Mouse (Mus musculus): ENCODE data around the gene Olfr675. TPM values are rescaled to one million over a fixed set of nuclear protein-coding genes. Genes with fewer than 3 reads are reported as not detected.
"Not testable (repeated sequence)": the region's sequence is repeated elsewhere in the genome, so short reads cannot be mapped to it uniquely, and the experiment has no call there.

Olfr675 gene
- not detected in 2 replicates for polyA plus RNA-seq (2015; fragmentation: Nextera tagmentation; extraction: Ambion mirVana)

DNA sequence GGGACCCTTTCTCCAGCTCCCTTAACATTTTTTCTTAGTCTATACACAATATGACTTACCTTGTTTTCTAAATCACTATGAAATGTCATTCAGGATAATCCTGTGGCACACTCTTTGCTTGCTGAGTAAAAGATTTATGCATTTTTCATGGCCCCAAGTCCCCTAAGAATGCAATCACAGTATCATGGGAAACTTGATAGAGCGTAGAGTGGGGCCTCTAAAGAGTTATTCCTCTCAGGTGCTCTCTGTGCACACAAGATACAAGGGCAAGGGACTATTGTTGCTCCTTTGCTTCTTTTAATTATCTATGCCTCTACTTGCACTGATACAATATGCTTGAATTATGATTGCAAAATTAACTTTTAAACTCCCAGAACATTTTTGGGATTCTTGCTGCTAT, at the start of gene Olfr675:
TSS of gene Olfr675 (minus strand) at position 101 of the 400 bp plus-strand sequence.
- no peak for ATAC-seq (ENCODE audit: low FRiP score, low read depth)
- H3K4me2 ChIP-seq (replicated peaks): no peak within 1 kb of the TSS
- H3K27me3 ChIP-seq: no peaks in the 10 kb centered on the region
- H3K4me3 ChIP-seq: no peak within 1 kb of the TSS
- no peaks in the 10 kb centered on the region for H3K36me3 ChIP-seq
- no peaks in the 10 kb centered on the region for H3K4me1 ChIP-seq
- WGBS: 74% methylated on average over 1 of the region's 1 CpGs
- H3K9me3 ChIP-seq: no peaks in the 10 kb centered on the region
- no peak within 1 kb of the TSS for H3K27ac ChIP-seq
- H3K9ac ChIP-seq: no peak within 1 kb of the TSS

DNA sequence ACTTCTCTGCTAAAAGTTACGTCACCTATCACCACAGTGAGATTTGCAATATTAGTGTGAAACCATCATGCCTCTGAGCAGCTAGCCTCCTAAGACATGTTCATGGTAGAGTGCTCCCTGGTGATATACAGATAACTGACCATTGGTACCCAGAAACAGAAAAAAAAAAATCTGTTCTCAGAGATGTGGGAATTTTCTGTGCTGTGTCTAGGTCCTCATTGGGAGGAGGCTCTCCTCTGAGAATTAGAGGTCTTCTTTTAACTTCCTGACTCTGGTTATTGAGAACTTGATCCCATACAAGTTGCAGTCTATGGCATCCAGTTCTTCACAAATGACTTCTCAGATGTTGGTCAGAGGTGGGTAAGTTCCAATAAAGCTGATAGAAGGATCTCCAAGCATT, 35.9 kb upstream of the Olfr675 start, which contains the start of gene Olfr678:
TSS of gene Olfr678 (plus strand) at position 301 of the 400 bp plus-strand sequence.
- Histone ChIP-seq H3K4me3 (no peak within 1 kb of the TSS), H3K9me3 (no peaks in the 10 kb centered on the region; the same call in 1 of the 2 replicates), H3K27ac (no peak within 1 kb of the TSS), H3K4me1 (no peaks in the 10 kb centered on the region), H3K36me3 (no peaks in the 10 kb centered on the region), H3K4me2 (replicated peaks) (no peak within 1 kb of the TSS), H3K27me3 (no peaks in the 10 kb centered on the region), H3K9ac (no peak within 1 kb of the TSS)
- 88% methylated on average over 1 of the region's 1 CpGs for WGBS
- no peak for ATAC-seq (ENCODE audit: low FRiP score, low read depth)

DNA sequence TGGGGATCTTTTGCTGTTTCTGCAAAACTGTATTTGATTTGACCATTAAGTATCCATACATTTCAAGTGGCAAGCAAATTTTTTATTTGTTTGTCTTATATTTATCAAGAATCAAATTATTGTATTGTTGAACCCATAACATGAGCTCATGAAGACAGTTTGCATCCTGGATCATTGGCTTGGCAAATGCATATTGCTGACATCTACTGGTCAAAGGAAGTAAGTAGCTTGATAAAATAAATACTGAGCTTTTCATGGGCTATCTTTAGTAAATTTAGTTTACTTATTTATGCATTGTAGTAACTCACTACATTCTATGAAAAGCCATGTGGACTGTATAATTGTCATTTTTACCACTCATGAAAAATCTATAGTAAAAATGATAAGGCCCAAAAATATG, 30.7 kb upstream of the Olfr675 start:
- no peak overlapping the region for H3K27ac ChIP-seq
- H3K9me3 ChIP-seq: no peaks in the 10 kb centered on the region; the same call in 1 of the 2 replicates
- no peak for ATAC-seq (ENCODE audit: low FRiP score, low read depth)
- no peaks in the 10 kb centered on the region for H3K4me1 ChIP-seq
- no peaks in the 10 kb centered on the region for H3K36me3 ChIP-seq
- no peaks in the 10 kb centered on the region for H3K27me3 ChIP-seq
- H3K4me3 ChIP-seq: no peak overlapping the region
- H3K9ac ChIP-seq: no peak overlapping the region
- H3K4me2 ChIP-seq (replicated peaks): no peak overlapping the region

DNA sequence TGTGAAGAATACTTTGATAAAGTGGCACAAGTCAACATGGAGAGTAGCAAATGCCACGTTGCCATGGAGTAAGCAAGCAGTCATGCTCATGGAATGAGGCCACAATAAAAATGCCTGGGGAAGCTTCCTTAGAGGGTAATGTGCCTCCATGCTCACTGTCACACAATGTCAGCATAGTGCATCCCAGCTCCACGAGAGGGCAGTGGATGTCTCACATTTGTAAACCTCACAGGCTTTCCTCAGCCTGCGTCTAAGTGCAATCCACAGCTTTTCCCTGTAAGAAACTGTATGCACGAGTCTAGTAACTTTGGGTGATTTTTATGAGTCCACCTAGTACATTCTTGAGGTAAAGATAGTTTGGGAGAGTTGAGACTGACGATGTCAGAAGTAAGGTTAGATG, 5.6 kb upstream of the Olfr675 start:
- not testable (repeated sequence) for H3K27ac ChIP-seq; H3K4me2 ChIP-seq (replicated peaks); H3K36me3 ChIP-seq; H3K4me3 ChIP-seq; H3K9ac ChIP-seq; H3K9me3 ChIP-seq; ATAC-seq (ENCODE audit: low FRiP score, low read depth); H3K27me3 ChIP-seq; H3K4me1 ChIP-seq
- WGBS: 57% methylated on average over 5 of the region's 5 CpGs

DNA sequence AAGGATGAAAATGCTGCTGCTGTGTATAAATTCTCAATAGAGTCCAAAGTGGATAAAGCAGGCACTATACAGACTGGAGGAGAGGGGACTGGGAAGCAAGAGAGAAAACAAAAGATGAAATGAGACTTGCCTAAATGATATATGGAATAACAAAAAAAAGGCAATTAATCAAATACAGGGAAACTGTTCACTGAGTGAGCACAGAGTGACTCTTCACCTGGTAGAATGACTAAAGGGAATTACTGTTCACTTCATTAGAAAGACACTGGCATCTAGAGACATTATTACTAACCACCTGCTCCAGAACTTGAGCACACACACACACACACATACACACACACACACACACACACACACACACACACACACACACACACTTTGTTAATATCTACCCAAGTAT, 4.1 kb upstream of the Olfr675 start, which contains the start of gene Olfr676:
TSS of gene Olfr676 (plus strand) at position 301 of the 400 bp plus-strand sequence.
- ATAC-seq (ENCODE audit: low FRiP score, low read depth): no peak
- H3K4me1 ChIP-seq: no peaks in the 10 kb centered on the region
- no peak within 1 kb of the TSS for H3K4me2 ChIP-seq (replicated peaks)
- H3K9me3 ChIP-seq: no peaks in the 10 kb centered on the region
- H3K9ac ChIP-seq: no peak within 1 kb of the TSS
- H3K36me3 ChIP-seq: no peaks in the 10 kb centered on the region
- H3K27me3 ChIP-seq: no peaks in the 10 kb centered on the region
- no peak within 1 kb of the TSS for H3K4me3 ChIP-seq
- H3K27ac ChIP-seq: no peak within 1 kb of the TSS

DNA sequence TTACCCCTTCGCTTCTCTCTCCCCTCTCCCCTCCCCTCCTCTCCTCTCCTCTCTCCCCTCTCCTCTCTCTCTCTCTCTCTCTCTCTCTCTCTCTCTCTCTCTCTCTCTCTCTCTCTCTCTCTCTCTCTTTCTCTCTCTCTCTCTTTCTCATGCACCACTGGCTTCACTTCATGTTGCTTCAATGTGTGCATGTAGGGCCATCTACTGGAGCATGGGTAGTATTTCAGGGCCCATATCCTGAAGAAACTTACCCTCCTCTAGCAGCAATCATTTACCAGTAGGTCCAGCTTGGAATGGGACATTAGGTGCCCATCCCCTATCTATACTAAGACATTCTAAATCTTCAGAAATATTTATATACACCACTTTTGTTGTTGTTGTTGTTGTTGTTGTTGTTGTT, 5.7 kb downstream of the Olfr675 start:
- Histone ChIP-seq H3K4me2 (replicated peaks) (no peak overlapping the region), H3K27me3 (no peaks in the 10 kb centered on the region), H3K4me1 (no peaks in the 10 kb centered on the region), H3K4me3 (no peak overlapping the region), H3K9me3 (no peaks in the 10 kb centered on the region), H3K27ac (no peak overlapping the region), H3K9ac (no peak overlapping the region), H3K36me3 (no peaks in the 10 kb centered on the region)
- no peak for ATAC-seq (ENCODE audit: low FRiP score, low read depth)
- WGBS: 67% methylated on average over 1 of the region's 1 CpGs

DNA sequence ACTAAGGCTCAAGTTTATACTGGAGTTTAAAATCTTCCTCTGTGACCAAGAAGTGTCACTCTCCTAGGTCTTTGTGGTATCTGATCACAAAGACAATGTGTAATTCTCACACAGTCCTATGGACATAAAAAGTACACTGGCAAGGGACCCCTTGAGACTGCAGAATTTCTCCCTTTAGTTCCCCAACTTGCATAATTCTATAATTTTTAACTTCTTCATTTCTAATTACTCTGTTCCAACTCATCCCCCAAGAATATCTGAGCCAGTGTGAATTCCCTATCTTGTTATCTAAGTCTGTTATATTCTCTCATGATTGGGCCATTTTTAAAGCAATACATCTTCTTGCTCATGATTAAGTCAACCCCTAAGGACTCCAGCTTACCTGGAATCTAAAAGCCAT, 26.3 kb downstream of the Olfr675 start, which contains the start of gene Olfr672:
TSS of gene Olfr672 (minus strand) at position 101 of the 400 bp plus-strand sequence.
- Histone ChIP-seq H3K9ac (no peak within 1 kb of the TSS), H3K27me3 (no peaks in the 10 kb centered on the region), H3K9me3 (no peaks in the 10 kb centered on the region), H3K4me3 (no peak within 1 kb of the TSS), H3K36me3 (no peaks in the 10 kb centered on the region), H3K27ac (no peak within 1 kb of the TSS), H3K4me2 (replicated peaks) (no peak within 1 kb of the TSS), H3K4me1 (no peaks in the 10 kb centered on the region)
- ATAC-seq (ENCODE audit: low FRiP score, low read depth): no peak

DNA sequence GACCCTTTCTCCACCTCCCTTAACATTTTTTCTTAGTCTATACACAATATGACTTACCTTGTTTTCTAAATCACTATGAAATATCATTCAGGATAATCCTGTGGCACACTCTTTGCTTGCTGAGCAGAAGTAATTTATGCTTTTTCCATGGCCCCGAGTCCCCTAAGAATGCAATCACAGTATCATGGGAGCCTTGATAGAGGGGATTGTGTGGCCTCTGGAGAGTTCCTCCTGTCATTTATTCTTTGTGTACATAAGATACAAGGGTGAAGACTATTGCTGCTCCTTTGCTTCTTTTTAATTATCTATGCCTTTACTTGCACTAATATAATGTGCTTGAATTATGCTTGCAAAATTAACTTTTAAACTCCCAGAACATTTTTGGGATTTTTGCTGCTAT, 49.2 kb downstream of the Olfr675 start, which contains the start of gene Olfr671:
TSS of gene Olfr671 (minus strand) at position 101 of the 400 bp plus-strand sequence.
- WGBS: 82% methylated on average over 1 of the region's 1 CpGs
- H3K4me2 ChIP-seq (replicated peaks): no peak within 1 kb of the TSS
- no peaks in the 10 kb centered on the region for H3K27me3 ChIP-seq
- no peak within 1 kb of the TSS for H3K27ac ChIP-seq
- H3K9ac ChIP-seq: no peak within 1 kb of the TSS
- H3K36me3 ChIP-seq: no peaks in the 10 kb centered on the region
- H3K9me3 ChIP-seq: peaks cover 7% of the 10 kb centered on the region; the same call in 1 of the 2 replicates
- H3K4me3 ChIP-seq: no peak within 1 kb of the TSS
- ATAC-seq (ENCODE audit: low FRiP score, low read depth): no peak
- H3K4me1 ChIP-seq: no peaks in the 10 kb centered on the region

DNA sequence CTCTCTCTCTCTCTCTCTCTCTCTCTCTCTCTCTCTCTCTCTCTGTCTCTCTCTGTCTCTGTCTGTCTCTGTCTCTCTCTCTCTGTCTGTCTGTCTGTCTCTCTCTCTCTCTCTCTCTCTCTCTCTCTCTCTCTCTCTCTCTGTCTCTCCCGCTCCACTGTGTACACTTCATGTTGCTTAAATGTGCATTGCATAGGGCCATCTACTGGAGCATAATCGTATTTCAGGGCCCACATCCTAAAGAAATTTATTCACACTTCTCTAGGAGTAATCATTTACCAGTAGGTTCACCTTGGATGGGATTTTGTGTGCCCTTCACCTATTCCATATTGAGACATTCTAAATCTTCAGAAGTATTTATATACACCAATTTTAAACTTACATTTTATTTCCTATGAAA, 55.8 kb downstream of the Olfr675 start:
- H3K27ac ChIP-seq; H3K27me3 ChIP-seq; H3K9ac ChIP-seq; H3K4me3 ChIP-seq; H3K9me3 ChIP-seq; H3K36me3 ChIP-seq; H3K4me2 ChIP-seq (replicated peaks); ATAC-seq (ENCODE audit: low FRiP score, low read depth); H3K4me1 ChIP-seq: not testable (repeated sequence)
- 67% methylated on average over 2 of the region's 2 CpGs for WGBS

Other genes with a start within 250 kb of the Olfr675 start
- gene Usp17lb, start 185.9 kb downstream of the Olfr675 start, polyA plus RNA-seq (2015; fragmentation: Nextera tagmentation; extraction: Ambion mirVana): not detected in 2 replicates
- gene Usp17la, start 171.5 kb downstream of the Olfr675 start, polyA plus RNA-seq (2015; fragmentation: Nextera tagmentation; extraction: Ambion mirVana): not detected in 2 replicates
- not detected in 2 replicates for gene Olfr665, start 150.4 kb downstream of the Olfr675 start, polyA plus RNA-seq (2015; fragmentation: Nextera tagmentation; extraction: Ambion mirVana)
- gene Olfr666, start 132.5 kb downstream of the Olfr675 start, polyA plus RNA-seq (2015; fragmentation: Nextera tagmentation; extraction: Ambion mirVana): not detected in 2 replicates
- gene Olfr667, start 107.0 kb downstream of the Olfr675 start, polyA plus RNA-seq (2015; fragmentation: Nextera tagmentation; extraction: Ambion mirVana): not detected in 2 replicates
- not detected in 2 replicates for gene Olfr668, start 100.4 kb downstream of the Olfr675 start, polyA plus RNA-seq (2015; fragmentation: Nextera tagmentation; extraction: Ambion mirVana)
- gene Olfr669, start 94.2 kb downstream of the Olfr675 start, polyA plus RNA-seq (2015; fragmentation: Nextera tagmentation; extraction: Ambion mirVana): not detected in 2 replicates
- gene Olfr670, start 65.8 kb downstream of the Olfr675 start, polyA plus RNA-seq (2015; fragmentation: Nextera tagmentation; extraction: Ambion mirVana): not detected in 2 replicates
- gene Olfr671, start 49.3 kb downstream of the Olfr675 start, polyA plus RNA-seq (2015; fragmentation: Nextera tagmentation; extraction: Ambion mirVana): not detected in 2 replicates
- gene Olfr672, start 26.4 kb downstream of the Olfr675 start, polyA plus RNA-seq (2015; fragmentation: Nextera tagmentation; extraction: Ambion mirVana): not detected in 2 replicates
- gene Olfr676, start 4.2 kb upstream of the Olfr675 start, polyA plus RNA-seq (2015; fragmentation: Nextera tagmentation; extraction: Ambion mirVana): not detected in 2 replicates
- gene Olfr677, start 22.9 kb upstream of the Olfr675 start, polyA plus RNA-seq (2015; fragmentation: Nextera tagmentation; extraction: Ambion mirVana): not detected in 2 replicates
- gene Olfr678, start 36.0 kb upstream of the Olfr675 start, polyA plus RNA-seq (2015; fragmentation: Nextera tagmentation; extraction: Ambion mirVana): not detected in 2 replicates
- not detected in 2 replicates for gene Olfr679, start 52.7 kb upstream of the Olfr675 start, polyA plus RNA-seq (2015; fragmentation: Nextera tagmentation; extraction: Ambion mirVana)
- not detected in 2 replicates for gene Olfr680-ps1, start 64.4 kb upstream of the Olfr675 start, polyA plus RNA-seq (2015; fragmentation: Nextera tagmentation; extraction: Ambion mirVana)
- not detected in 2 replicates for gene Olfr681, start 88.4 kb upstream of the Olfr675 start, polyA plus RNA-seq (2015; fragmentation: Nextera tagmentation; extraction: Ambion mirVana)
- not detected in 2 replicates for gene Olfr683, start 118.6 kb upstream of the Olfr675 start, polyA plus RNA-seq (2015; fragmentation: Nextera tagmentation; extraction: Ambion mirVana)
- gene Olfr684, start 135.2 kb upstream of the Olfr675 start, polyA plus RNA-seq (2015; fragmentation: Nextera tagmentation; extraction: Ambion mirVana): not detected in 2 replicates
- not detected in 2 replicates for gene Olfr685, start 157.6 kb upstream of the Olfr675 start, polyA plus RNA-seq (2015; fragmentation: Nextera tagmentation; extraction: Ambion mirVana)
- gene Olfr686, start 179.0 kb upstream of the Olfr675 start, polyA plus RNA-seq (2015; fragmentation: Nextera tagmentation; extraction: Ambion mirVana): not detected in 2 replicates

All from limb, embryonic 13.5 days (tissue).